Mouse (Mus musculus): ENCODE data around the gene Ttc28.

- TF ChIP-seq MAX (IDR thresholded peaks at IDR 0.05) (no peak), CTCF (IDR thresholded peaks at IDR 0.05; ENCODE audit: control insufficient read depth, insufficient read depth, insufficient read length) (no peak), USF1 (IDR thresholded peaks at IDR 0.05; ENCODE audit: low read depth) (no peak)
Measured at GRCm38 (mm10) chr5:111014960-111015359, 135.4 kb downstream of the Ttc28 start.
